Mouse (Mus musculus) liver, embryonic 14.5 days (tissue): ENCODE results near the gene Ikzf2. TPM values are rescaled to one million over a fixed set of nuclear protein-coding genes. Genes with fewer than 3 reads are reported as not detected.

Source experiments
- ATAC-seq: fragments of 200-750 bp; cut with Nextera tagmentation; 2 replicates; pipeline ENCODE4 v1.8.0; 2017; ENCODE audit warnings: moderate number of reproducible peaks, mild to moderate bottlenecking, moderate library complexity; ENCODE audit not compliant: insufficient read depth
- DNase-seq, 3 experiments: peaks; one replicate each; pipeline ENCODE4 v3.0.0-alpha.2; 2012 to 2013; ENCODE audit warnings: low read depth in 3 of 3, low spot score in 3 of 3
- H3K27ac ChIP-seq: fragments of 300-500 bp; sonication (generic); 2 replicates; pipeline ENCODE4 v1.5.1; 2014; ENCODE audit warnings: moderate library complexity, mild to moderate bottlenecking, control low read depth, inconsistent platforms
- H3K27me3 ChIP-seq: fragments of 300-500 bp; sonication (generic); 2 replicates; pipeline ENCODE4 v1.6.1; 2014; ENCODE audit warnings: mild to moderate bottlenecking, low read length, moderate library complexity; ENCODE audit not compliant: control insufficient read depth, insufficient read depth
- H3K36me3 ChIP-seq: fragments of 300-500 bp; sonication (generic); replicated peaks from 2 replicates; pipeline ENCODE4 v1.6.1; 2014; ENCODE audit warnings: low read depth; ENCODE audit not compliant: control insufficient read depth, insufficient read depth
- H3K4me1 ChIP-seq, 2 experiments: fragments of 200-500 bp in 1 of 2; fragments of 300-500 bp in 1 of 2; sonication (generic) in 1 of 2; replicated peaks; 2 replicates each; pipeline ENCODE4 v1.6.1; 2012 to 2014; ENCODE audit warnings: antibody characterized with exemption in 1 of 2, inconsistent platforms in 1 of 2, low read length in 1 of 2; ENCODE audit not compliant: control insufficient read depth in 2 of 2, insufficient read depth in 2 of 2
- H3K4me2 ChIP-seq: fragments of 300-500 bp; sonication (generic); 2 replicates; pipeline ENCODE4 v1.6.1; 2014; ENCODE audit warnings: low read depth, mild to moderate bottlenecking, control low read depth, moderate library complexity
- H3K4me3 ChIP-seq, 2 experiments: fragments of 200-500 bp in 1 of 2; fragments of 300-500 bp in 1 of 2; sonication (generic) in 1 of 2; 2 replicates each; pipeline ENCODE4 v1.5.1; 2012 to 2014; ENCODE audit warnings: low read depth in 2 of 2, low read length in 2 of 2, mild to moderate bottlenecking in 2 of 2, control low read depth in 1 of 2, inconsistent platforms in 1 of 2, moderate library complexity in 1 of 2; ENCODE audit not compliant: insufficient read depth in 1 of 2
- H3K9ac ChIP-seq: fragments of 300-500 bp; sonication (generic); replicated peaks from 2 replicates; pipeline ENCODE4 v1.6.1; 2014; ENCODE audit warnings: mild to moderate bottlenecking, control low read depth, moderate library complexity
- H3K9me3 ChIP-seq: fragments of 300-500 bp; sonication (generic); 2 replicates; pipeline ENCODE4 v1.6.1; 2016; ENCODE audit warnings: low read length, mixed read lengths; ENCODE audit not compliant: control insufficient read depth
- CTCF ChIP-seq: IDR thresholded peaks from 2 replicates; pipeline ENCODE4 v1.5.1; 2016; ENCODE audit warnings: antibody characterized with exemption, low read depth, control low read depth
- EP300 ChIP-seq: IDR thresholded peaks from 2 replicates; pipeline ENCODE4 v1.6.1; 2016; ENCODE audit warnings: antibody characterized with exemption, low read depth
- WGBS: fragments of 180-500 bp; shearing (Covaris S2); extraction: QIAGEN DNeasy Blood & Tissue Kit; methylation state at CpG from one replicate; pipeline ENCODE4 v1.1.7; 2014; ENCODE audit not compliant: insufficient replicate concordance; 5-methylcytosine and 5-hydroxymethylcytosine counted together
- polyA plus RNA-seq, 2 experiments: library from polyadenylated mRNA; depleted of rRNA in 1 of 2; stranded (reverse) in 1 of 2; unstranded in 1 of 2; fragments of >200 nt; fragmentation: Nextera tagmentation in 1 of 2; extraction: Ambion mirVana in 1 of 2; gene quantifications; 2 replicates each; pipeline versions ENCODE4 v1.2.1 to v1.2.3; 2012 to 2014

Ikzf2 gene
- polyA plus RNA-seq, 2 experiments, result 0.19 to 0.30 TPM

GRCm38 (mm10) chr1:69656047-69656782 is 30.8 kb downstream of the Ikzf2 start:
- TF ChIP-seq CTCF, result no peak
- no peak for TF ChIP-seq EP300
- H3K9me3 ChIP-seq, result no peaks in the 10 kb centered on the region
- peaks cover 0 to 3% of the 10 kb centered on the region in 2 experiments; a peak in 1 of 4 replicates for H3K4me1 ChIP-seq
- ATAC-seq (no peak), DNase-seq (no peak)
- H3K9ac ChIP-seq, result no peak overlapping the region
- 28% methylated on average over 5 of the region's 5 CpGs for WGBS
- H3K27me3 ChIP-seq, result no peaks in the 10 kb centered on the region
- H3K27ac ChIP-seq, result no peak overlapping the region
- H3K36me3 ChIP-seq, result no peaks in the 10 kb centered on the region
- H3K4me2 ChIP-seq, result peak overlapping the region; percentile 56; the same call in 1 of the 2 replicates
- H3K4me3 ChIP-seq, result no peak overlapping the region

- no peak overlapping the region for H3K4me2 ChIP-seq
- H3K9me3 ChIP-seq, result no peaks in the 10 kb centered on the region
- H3K36me3 ChIP-seq, result no peaks in the 10 kb centered on the region
- peaks cover 0 to 3% of the 10 kb centered on the region in 2 experiments; a peak in 1 of 4 replicates for H3K4me1 ChIP-seq
- no peak overlapping the region for H3K4me3 ChIP-seq
- TF ChIP-seq CTCF, result no peak
- TF ChIP-seq EP300, result no peak
- DNase-seq, result no peak
- H3K27me3 ChIP-seq, result no peaks in the 10 kb centered on the region
- no peak overlapping the region for H3K27ac ChIP-seq
- ATAC-seq, result no peak
- H3K9ac ChIP-seq, result no peak overlapping the region
- WGBS, result 49% methylated on average over 5 of the region's 5 CpGs
Observed at GRCm38 (mm10) chr1:69655368-69655767, 31.7 kb downstream of the Ikzf2 start.

GRCm38 (mm10) chr1:69654955-69655354 is 32.1 kb downstream of the Ikzf2 start:
- no peak for DNase-seq
- no peak for ATAC-seq
- no peak overlapping the region for H3K4me2 ChIP-seq
- H3K9me3 ChIP-seq, result no peaks in the 10 kb centered on the region
- WGBS, result 5% methylated on average over 1 of the region's 1 CpGs
- H3K9ac ChIP-seq, result no peak overlapping the region
- no peak overlapping the region for H3K27ac ChIP-seq
- H3K4me1 ChIP-seq, result peaks cover 0 to 3% of the 10 kb centered on the region in 2 experiments; a peak in 1 of 4 replicates
- no peaks in the 10 kb centered on the region for H3K27me3 ChIP-seq
- TF ChIP-seq EP300 (no peak), CTCF (no peak)
- H3K4me3 ChIP-seq, result no peak overlapping the region
- no peaks in the 10 kb centered on the region for H3K36me3 ChIP-seq

- Histone ChIP-seq H3K27me3 (no peaks in the 10 kb centered on the region), H3K4me3 (no peak overlapping the region), H3K36me3 (no peaks in the 10 kb centered on the region), H3K4me2 (no peak overlapping the region), H3K9ac (no peak overlapping the region), H3K4me1 (peaks cover 0 to 3% of the 10 kb centered on the region in 2 experiments; a peak in 1 of 4 replicates), H3K27ac (no peak overlapping the region), H3K9me3 (no peaks in the 10 kb centered on the region)
- DNase-seq, result no peak
- ATAC-seq, result no peak
- 65% methylated on average over 2 of the region's 2 CpGs for WGBS
- no peak for TF ChIP-seq EP300
- TF ChIP-seq CTCF, result no peak
Observed at GRCm38 (mm10) chr1:69653419-69653818, 33.6 kb downstream of the Ikzf2 start.

DNA sequence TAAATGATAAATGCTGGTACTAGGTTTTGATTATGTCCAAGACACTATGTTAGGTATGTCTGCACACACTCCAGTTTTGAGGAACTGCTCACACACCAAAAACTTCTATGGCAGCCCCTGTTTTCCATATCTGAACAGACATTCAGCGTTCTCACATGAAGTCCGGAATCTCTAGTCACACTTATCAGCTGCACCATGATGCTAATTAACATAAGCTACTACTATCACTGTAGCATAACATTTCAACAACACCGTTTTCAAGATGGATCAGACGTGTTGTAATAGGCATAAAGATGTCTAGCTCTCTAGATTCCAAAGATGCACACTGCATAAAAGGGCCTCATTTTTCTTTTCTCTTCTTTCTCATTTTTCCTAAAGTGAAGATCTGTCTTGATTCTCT is 43.9 kb downstream of the Ikzf2 start:
- H3K9me3 ChIP-seq, result no peaks in the 10 kb centered on the region
- DNase-seq (no peak), ATAC-seq (no peak)
- 0 out of 4 replicates have a peak, but pooled peaks cover 0 to 3% of the 10 kb centered on the region in 2 experiments for H3K4me1 ChIP-seq
- H3K4me3 ChIP-seq, result no peak overlapping the region
- no peak overlapping the region for H3K27ac ChIP-seq
- no peak overlapping the region for H3K4me2 ChIP-seq
- H3K9ac ChIP-seq, result no peak overlapping the region
- TF ChIP-seq CTCF, result no peak
- H3K36me3 ChIP-seq, result no peaks in the 10 kb centered on the region
- 18% methylated on average over 4 of the region's 4 CpGs for WGBS
- no peaks in the 10 kb centered on the region for H3K27me3 ChIP-seq
